Mouse (Mus musculus) spleen, adult 2 months (tissue): ENCODE measurements at regions not wholly inside any gene's neighbourhood (a gene's known extent, or its start where the extent isn't known, plus 50 kb on each side); places are given as distances from the start of the nearest gene placed in this dataset.

Experiments
- CTCF ChIP-seq: fragments of 200-500 bp; IDR thresholded peaks from 2 replicates; pipeline ENCODE4 v1.5.1; 2011; ENCODE audit warnings: mild to moderate bottlenecking, inconsistent platforms; ENCODE audit not compliant: insufficient read depth, insufficient read length, insufficient replicate concordance; ENCODE audit errors: extremely low read depth
- POLR2A ChIP-seq: fragments of 200-500 bp; IDR thresholded peaks from 2 replicates; pipeline ENCODE4 v1.6.1; 2011; ENCODE audit warnings: low read depth, low read length, inconsistent platforms

DNA sequence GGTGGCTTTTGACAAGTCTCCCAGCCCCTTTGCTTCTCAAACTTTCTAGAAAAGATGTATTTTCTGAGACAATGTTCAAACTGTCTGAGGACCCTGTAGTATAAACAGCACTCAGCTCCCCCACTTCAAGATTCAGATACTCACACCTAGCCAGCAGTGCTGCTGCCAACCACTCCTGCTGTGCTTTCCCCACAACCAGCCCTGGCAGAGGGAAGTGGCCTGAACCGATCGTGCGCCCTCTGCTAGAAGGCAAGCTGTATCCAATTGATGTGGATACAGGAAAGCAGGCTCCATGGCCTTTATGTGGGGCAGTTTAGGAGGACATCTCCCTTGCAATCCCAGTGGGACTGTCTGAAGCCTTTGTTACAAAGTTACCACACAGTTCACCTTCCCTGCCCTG lies 156.6 kb downstream of the Bcl11a start:
- TF ChIP-seq CTCF (no peak), POLR2A (no peak)
